Mouse (Mus musculus): Measurements from ENCODE around the gene Nup210.

Gene Nup210

DNA sequence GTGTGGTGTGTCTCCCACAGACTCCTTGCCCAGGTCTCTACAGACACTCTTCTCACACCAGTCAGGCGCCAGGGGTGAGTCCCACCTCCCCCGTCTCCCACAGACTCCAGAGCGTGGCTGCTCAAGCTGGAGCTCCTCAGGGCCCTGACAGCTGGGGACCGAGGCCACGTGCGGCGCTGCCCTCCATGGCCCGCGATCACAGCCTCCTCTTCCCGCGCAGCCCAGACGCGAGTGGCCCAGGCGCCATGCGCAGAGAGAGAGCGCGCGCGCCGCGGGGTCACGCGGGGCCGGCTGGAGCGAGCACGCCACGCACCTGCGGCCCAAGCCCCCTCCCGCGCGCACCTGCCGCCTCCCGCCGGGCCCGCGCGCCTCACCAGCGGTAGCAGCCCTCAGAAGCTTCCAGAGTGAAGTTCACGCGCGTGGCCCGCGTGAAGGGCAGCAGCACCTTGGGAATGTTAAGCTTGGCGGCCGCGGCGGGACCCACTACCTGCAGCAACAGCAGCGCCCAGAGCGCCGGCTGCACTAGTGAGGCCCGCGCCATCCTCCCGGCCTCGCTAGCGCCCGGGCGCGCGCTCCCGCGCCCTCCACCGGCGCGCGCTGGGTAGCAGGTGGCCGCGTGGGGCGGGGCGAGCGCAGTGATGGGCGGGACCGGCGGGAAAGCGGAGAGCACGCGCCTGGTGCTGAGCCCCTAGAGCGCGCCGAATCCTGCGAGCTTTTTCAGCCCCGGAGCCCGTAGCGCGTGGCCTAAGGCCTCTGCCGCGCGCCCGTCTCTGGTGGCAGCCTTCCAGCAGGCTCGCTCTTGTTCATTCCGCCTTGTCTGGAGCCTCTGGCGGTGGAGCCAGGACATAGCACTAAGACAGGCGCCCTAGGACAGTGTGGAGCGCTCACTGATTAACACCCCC lies at the start of gene Nup210:
TSS of gene Nup210 (minus strand) at position 586 of the 902 bp plus-strand sequence.
- DNase-seq (ENCODE audit: low spot score in 2 of 2), result peak; percentile 88 to 94

- peak; percentile 46 to 74 for DNase-seq (ENCODE audit: low spot score in 2 of 2)
Measured at GRCm38 (mm10) chr6:91165210-91165609, 48.6 kb upstream of the Nup210 start.

DNA sequence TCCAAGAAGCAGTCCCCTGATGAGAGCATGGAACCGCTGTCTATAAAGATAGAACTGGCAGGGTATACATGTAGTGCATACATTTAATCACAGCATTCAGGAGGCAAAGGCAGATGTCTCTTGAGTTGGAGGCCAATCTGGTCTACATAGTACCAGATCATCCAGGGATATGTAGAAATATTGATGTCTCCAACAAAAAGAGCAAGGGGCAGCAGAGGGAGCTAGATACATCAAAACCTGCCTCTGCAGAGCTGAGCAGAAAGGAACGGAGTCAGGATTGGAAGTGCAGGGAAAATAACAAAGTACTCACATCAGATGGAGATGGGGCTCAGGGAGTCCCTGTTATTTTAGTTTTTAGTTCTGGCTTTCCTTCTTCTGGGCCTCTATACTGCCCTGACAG lies 48.0 kb upstream of the Nup210 start:
- no peak for DNase-seq (ENCODE audit: low spot score in 2 of 2)

- no peak for DNase-seq (ENCODE audit: low spot score in 2 of 2)
Measured at GRCm38 (mm10) chr6:91163195-91163911, 46.7 kb upstream of the Nup210 start.

- no peak for DNase-seq (ENCODE audit: low spot score in 2 of 2)
Measured at GRCm38 (mm10) chr6:91162314-91162713, 45.7 kb upstream of the Nup210 start.

DNA sequence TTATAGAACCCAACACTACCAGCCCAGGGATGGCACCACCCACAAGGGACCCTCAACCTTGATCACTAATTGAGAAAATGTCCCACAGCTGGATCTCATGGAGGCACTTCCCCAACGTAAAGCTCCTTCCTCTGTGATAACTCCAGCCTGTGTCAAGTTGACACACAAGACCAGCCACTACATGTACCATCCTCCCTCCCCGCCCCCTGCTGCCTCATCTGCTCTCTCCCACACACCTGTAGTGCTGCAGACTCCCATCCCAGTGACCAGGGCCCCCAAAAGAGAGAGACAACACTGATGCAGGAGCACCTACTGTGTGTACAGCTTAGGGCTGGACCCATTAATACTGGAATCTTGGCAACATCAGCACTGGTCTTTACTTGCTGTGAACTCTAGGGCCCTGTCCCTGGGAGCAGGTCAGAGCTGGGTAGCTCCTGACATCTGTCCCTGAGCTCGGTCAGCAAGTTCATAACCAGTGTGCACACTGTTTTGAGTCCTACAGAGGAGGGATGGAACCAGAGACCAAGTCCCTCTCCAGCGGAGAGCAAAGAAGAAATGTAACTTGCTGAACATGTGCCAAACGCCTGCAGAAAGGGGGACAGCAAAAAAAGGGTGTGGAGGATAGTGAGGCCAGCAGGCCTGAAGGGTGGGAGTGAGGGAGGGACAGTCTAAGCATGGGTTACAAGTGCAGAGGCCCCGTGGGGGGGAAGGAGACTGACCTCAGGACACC lies 45.0 kb upstream of the Nup210 start:
- no peak for DNase-seq (ENCODE audit: low spot score in 2 of 2)

GRCm38 (mm10) chr6:91160976-91161375 lies 44.3 kb upstream of the Nup210 start:
- no peak for DNase-seq (ENCODE audit: low spot score in 2 of 2)

GRCm38 (mm10) chr6:91160399-91160798 lies 43.8 kb upstream of the Nup210 start:
- DNase-seq (ENCODE audit: low spot score in 2 of 2), result no peak

DNA sequence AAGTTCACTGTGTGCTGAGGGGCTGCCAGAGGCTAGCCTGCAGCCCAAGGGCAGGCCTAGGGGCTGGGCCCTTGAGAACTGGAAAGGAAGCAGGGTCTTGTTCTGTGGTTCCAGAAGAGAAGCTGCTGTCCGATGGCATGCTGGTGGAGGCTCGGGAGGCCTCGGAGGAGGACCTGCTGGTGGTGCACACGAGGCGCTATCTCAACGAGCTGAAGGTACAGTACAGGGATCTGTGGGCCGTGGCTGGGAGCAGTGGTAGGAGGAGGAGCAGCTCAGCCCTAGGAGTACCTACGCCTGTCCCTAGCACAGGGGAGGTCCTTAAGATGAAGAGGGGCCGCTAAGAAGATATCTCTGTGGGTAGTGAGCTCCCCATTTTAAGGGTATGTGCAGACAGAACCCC lies 42.4 kb upstream of the Nup210 start:
- no peak for DNase-seq (ENCODE audit: low spot score in 2 of 2)

DNA sequence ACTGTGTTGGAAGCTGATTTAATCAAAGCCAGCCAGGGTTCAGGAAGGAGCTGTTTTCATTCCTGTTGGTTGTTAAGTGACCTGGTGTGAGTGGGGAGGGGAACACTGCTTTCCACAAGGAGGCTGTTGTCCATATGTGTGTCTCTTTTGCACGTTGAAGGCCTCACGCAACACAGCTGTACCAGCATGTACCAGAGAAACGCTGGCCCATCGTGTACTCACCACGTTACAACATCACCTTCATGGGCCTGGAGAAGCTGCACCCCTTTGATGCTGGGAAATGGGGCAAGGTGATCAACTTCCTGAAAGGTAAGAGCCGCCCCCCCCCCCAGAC lies 40.6 kb upstream of the Nup210 start:
- no peak for DNase-seq (ENCODE audit: low spot score in 2 of 2)

DNA sequence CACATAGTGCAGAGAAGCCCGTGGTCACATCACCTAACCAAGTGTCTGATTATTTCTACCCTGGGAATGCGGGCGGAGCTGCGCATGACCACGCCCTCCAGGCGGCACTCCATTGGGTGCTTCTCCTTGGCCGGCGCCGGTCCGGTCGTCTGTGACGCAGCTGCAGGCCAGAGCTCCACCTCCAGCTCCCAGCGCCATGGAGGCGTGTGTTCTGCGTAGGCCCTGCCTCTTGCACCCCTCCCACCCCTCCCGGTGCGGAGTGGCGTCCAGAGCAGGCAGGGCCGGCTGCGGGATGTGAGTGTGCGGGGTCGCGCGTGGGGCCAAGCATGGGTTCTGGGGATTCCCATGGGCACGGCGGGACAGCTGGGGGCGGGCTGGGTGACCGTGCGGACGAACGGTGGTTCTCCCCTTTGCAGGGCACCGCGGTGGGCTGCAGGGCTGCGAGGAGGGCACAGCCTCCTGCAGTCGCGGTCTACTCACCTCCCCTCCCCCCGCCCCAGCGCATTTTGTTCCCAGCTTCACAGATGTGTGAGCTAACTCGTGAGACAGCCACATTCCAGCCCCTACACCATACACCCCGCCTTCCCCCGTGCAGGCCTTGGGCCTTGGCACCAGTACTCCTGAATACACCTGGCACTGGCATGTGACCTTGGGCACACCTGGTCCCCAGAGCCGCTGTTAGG lies 40.1 kb upstream of the Nup210 start, which contains the start of gene Hdac11:
TSS of gene Hdac11 (plus strand) at position 112 of the 683 bp plus-strand sequence.
- peak; percentile 87 to 89 for DNase-seq (ENCODE audit: low spot score in 2 of 2)

GRCm38 (mm10) chr6:91156062-91156461 lies 39.4 kb upstream of the Nup210 start:
- no peak for DNase-seq (ENCODE audit: low spot score in 2 of 2)

DNA sequence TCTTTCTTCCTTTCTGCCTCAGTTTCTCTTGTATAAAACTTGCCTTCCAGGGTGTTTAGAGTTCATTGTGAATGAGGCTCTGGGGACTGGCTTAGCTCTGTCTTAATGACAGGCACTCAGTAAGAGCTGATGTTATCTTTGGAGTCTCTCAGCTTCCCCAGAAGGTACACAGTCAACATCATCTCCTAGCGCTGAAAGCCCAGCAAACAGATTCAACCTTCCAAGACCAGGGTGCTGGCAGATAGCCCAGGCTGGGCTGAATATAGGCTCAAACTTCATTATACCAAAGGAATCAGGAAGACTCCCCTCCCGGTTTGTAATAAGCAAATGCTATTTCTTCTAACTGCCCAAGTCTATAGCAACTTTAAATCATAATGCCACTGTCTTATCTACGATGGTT lies 38.7 kb upstream of the Nup210 start:
- no peak for DNase-seq (ENCODE audit: low spot score in 2 of 2)

DNA sequence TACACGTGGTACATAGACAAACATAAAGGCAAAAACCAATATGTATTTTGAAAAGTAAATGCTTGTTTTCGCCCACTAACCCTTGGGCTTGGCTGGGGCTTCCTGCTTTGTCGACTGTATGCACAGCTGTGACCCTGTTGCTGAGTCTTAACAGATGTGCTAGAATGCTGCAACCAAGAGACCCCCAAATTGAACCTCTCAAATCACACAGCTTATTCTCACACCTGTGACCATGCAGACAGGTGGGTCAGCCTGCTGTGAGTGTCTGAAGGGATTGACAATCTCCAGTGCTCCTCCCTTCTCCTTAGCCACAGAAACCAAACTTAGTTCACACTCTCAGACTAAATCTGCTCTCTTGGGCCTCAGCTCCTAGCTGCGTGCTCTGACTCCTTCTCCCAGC lies 38.1 kb upstream of the Nup210 start:
- no peak for DNase-seq (ENCODE audit: low spot score in 2 of 2)

DNA sequence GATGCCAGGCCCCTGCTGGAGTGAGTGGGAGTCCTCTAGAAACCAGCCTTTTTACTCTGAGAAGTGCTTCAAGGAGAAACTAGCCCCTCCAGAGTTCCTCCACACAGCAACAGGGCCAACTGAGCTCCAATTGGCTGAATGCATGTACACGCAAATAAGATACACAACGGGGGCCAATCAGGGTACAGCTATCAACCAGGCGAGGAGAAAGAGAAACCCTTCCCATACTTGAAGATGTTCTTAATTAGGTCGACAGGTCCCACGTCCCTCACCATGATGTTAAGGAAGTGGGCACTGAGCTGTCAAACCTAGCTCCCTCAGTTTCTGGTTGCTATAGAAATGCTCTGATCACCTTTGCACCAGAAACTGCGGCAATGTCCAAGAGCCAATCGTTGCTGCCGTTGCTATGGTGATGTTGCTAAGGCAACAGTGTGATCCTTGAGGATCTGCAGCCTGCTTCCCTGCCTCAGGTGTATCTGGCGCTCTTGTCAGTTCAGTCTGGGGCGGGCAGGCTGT lies 37.0 kb upstream of the Nup210 start:
- no peak for DNase-seq (ENCODE audit: low spot score in 2 of 2)

- no peak for DNase-seq (ENCODE audit: low spot score in 2 of 2)
Measured at GRCm38 (mm10) chr6:91152892-91153548, 36.4 kb upstream of the Nup210 start.

DNA sequence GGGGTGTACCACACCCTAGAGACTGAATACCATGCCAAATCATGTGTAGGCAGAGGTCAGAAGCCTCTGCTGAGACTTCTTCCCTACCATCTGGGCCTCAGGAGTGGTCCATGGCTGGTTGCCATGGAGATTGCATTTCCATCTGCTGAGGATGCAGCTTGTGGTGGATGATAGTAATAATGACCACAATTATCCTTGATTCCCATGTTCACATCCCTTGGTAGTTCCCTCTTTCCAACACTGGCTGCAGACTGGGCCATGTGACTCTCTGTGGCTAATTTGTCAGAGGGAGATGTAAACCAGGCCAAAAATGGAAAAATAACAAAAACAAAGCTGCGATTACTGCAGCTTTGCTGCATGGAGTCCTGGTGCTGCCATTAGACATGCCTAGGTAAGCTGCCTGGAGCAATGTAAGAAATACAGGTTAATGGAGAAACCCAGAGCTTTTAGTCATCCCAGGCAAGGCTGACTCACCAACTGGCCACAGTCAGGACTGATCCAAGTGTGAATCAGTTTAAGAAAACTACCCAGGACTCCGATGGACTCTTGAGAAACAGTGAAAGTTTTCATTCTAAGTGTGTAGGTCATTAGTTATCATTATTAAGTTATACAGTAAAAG lies 30.6 kb upstream of the Nup210 start:
- DNase-seq (ENCODE audit: low spot score in 2 of 2), result no peak

- no peak for DNase-seq (ENCODE audit: low spot score in 2 of 2)
Measured at GRCm38 (mm10) chr6:91146443-91147151, 30.0 kb upstream of the Nup210 start.

- no peak for DNase-seq (ENCODE audit: low spot score in 2 of 2)
Measured at GRCm38 (mm10) chr6:91145572-91145971, 28.9 kb upstream of the Nup210 start.

GRCm38 (mm10) chr6:91145056-91145455 lies 28.4 kb upstream of the Nup210 start:
- DNase-seq (ENCODE audit: low spot score in 2 of 2), result no peak
